Mouse (Mus musculus): ENCODE measurements around the gene Parp9.

DNA sequence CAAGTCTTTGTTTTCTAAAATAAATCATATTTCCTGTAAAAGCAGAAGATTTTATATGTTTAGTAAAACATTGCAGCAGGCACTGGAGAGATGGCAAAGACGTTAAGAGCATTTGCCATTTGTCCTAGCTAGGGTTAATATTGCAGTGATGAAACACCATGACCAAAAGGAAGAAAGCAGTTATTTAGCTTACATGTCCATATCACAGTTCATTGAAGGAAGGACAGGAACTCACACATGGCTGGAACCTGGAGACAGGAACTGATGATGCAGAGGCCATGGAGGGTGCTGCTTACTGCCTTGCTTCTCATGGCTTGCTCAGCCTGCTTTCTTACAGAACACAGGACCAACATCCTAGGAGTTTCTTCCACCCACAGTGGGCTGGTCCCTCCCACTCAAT lies 54.1 kb downstream of the Parp9 start:
- no peak for TF ChIP-seq CTCF (IDR thresholded peaks at IDR 0.05; ENCODE audit: low read depth, low read length)
- no peak for TF ChIP-seq POLR2A (IDR thresholded peaks at IDR 0.05; ENCODE audit: extremely low read depth, insufficient read depth, low read length)
